Mouse (Mus musculus) erythroblast, embryonic 14.5 days (primary cell): ENCODE data around the gene Dync2li1. TPM values are rescaled to one million over a fixed set of nuclear protein-coding genes. Genes with fewer than 3 reads are reported as not detected.

Experiments
- H3K27me3 ChIP-seq: 2 replicates; pipeline ENCODE4 v1.6.1; 2012; ENCODE audit warnings: inconsistent platforms; ENCODE audit not compliant: control insufficient read depth
- H3K36me3 ChIP-seq: 2 replicates; pipeline ENCODE4 v1.6.1; 2012; ENCODE audit warnings: mild to moderate bottlenecking, inconsistent platforms; ENCODE audit not compliant: control insufficient read depth
- H3K4me1 ChIP-seq: 2 replicates; pipeline ENCODE4 v1.6.1; 2012; ENCODE audit warnings: inconsistent platforms; ENCODE audit not compliant: control insufficient read depth
- H3K4me3 ChIP-seq: replicated peaks from 2 replicates; pipeline ENCODE3; 2012; ENCODE audit warnings: moderate library complexity, mild to moderate bottlenecking, inconsistent platforms
- H3K9me3 ChIP-seq: 2 replicates; pipeline ENCODE4 v1.6.1; 2012; ENCODE audit warnings: low read length, inconsistent platforms, mixed read lengths; ENCODE audit not compliant: control insufficient read depth
- GATA1 ChIP-seq: IDR thresholded peaks from 2 replicates; pipeline ENCODE4 v1.6.1; 2012; ENCODE audit warnings: low read length, inconsistent platforms, mixed read lengths
- TAL1 ChIP-seq: IDR thresholded peaks from 3 replicates; pipeline ENCODE4 v1.6.1; 2012; ENCODE audit warnings: low read length, inconsistent platforms, mixed read lengths
- polyA plus RNA-seq: library from polyadenylated mRNA; stranded (reverse); fragments of >175 nt; gene quantifications from 2 replicates; pipeline ENCODE4 v1.2.3, GENCODE M21; 2012

The Dync2li1 gene
- polyA plus RNA-seq, 1 experiment = not detected

DNA sequence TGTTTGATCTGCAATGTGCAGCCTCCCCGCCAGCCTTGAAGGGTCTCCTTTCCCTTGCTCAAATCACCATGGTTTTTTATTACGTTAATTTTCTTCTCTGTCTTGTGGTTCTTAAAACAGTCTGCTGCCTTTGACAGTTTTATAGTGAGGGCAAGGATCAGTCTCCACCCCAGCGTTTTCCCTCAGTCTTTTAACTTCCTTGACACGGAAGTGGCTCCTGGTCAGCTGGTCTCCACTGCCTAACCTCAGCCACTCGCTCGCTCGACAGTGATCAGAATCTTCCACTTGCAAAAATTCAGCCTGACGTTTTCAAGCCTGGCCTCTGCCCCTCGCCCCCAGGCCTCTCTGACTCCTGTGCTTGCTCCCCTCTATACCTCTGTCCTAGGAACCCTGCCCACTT is 39.4 kb downstream of the Dync2li1 start:
- no peak overlapping the region for H3K4me3 ChIP-seq
- H3K4me1 ChIP-seq = no peaks in the 10 kb centered on the region
- no peaks in the 10 kb centered on the region; the same call in 1 of the 2 replicates for H3K9me3 ChIP-seq
- H3K27me3 ChIP-seq = no peaks in the 10 kb centered on the region
- TF ChIP-seq TAL1 (no peak), GATA1 (no peak)
- no peaks in the 10 kb centered on the region for H3K36me3 ChIP-seq

GRCm38 (mm10) chr17:84667848-84668247 is 41.6 kb downstream of the Dync2li1 start:
- no peaks in the 10 kb centered on the region for H3K27me3 ChIP-seq
- no peaks in the 10 kb centered on the region; the same call in 1 of the 2 replicates for H3K9me3 ChIP-seq
- H3K36me3 ChIP-seq = no peaks in the 10 kb centered on the region
- TF ChIP-seq GATA1 (no peak), TAL1 (no peak)
- no peak overlapping the region for H3K4me3 ChIP-seq
- H3K4me1 ChIP-seq = no peaks in the 10 kb centered on the region

DNA sequence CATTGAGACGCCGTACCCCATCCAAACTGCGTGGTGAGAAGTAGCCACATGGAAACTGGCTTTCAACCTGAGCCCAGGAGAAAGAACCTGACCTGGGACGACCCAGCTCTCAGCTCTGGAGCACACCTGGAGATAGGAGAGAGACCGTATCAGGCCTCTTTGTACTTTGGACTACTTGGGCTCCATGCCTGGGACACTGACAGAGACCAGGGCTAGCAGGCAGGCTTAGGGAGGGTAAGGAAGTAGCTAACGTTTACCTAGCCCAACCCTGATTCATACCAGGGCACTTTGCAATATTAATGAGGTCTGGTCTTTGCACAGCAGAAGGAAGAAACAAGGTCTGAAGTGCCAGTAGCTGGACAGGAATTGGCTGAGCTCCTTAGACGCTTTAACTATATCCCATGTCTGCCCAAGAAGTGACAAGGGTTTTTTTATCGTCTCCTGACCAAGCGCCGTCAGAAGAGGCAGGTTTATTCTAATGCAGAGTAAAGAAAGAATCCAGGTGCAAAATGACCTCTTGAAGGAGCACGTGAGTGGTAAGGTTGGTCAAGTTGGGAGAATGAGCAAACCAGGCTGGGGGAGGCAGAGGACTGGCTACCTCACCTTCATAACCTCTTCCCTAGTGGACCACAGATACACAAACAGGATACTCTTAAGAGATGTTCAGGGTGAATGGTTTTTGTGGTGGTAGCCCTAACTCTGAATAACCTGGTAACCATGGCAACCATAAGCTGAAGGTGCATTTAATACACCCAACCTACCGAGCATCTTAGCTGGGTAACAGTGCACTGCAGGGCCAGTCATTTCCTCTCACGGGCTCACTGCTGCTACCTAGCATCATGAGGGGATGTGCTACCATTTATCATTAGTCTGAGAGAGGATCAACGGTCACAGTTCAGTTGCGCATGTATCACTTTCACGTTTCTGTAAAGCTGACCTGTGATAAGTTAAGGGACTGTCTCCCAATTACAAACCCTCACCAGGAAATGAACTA is 46.4 kb downstream of the Dync2li1 start:
- Histone ChIP-seq H3K4me1 (no peaks in the 10 kb centered on the region), H3K4me3 (no peak overlapping the region), H3K36me3 (no peaks in the 10 kb centered on the region), H3K27me3 (peaks cover 19% of the 10 kb centered on the region), H3K9me3 (no peaks in the 10 kb centered on the region)
- TF ChIP-seq GATA1 = no peak
- no peak for TF ChIP-seq TAL1

GRCm38 (mm10) chr17:84674048-84674447 is 47.8 kb downstream of the Dync2li1 start:
- no peak for TF ChIP-seq GATA1
- TF ChIP-seq TAL1 = no peak
- H3K27me3 ChIP-seq = peaks cover 20% of the 10 kb centered on the region
- no peak overlapping the region for H3K4me3 ChIP-seq
- no peaks in the 10 kb centered on the region for H3K36me3 ChIP-seq
- H3K4me1 ChIP-seq = no peaks in the 10 kb centered on the region
- no peaks in the 10 kb centered on the region for H3K9me3 ChIP-seq

DNA sequence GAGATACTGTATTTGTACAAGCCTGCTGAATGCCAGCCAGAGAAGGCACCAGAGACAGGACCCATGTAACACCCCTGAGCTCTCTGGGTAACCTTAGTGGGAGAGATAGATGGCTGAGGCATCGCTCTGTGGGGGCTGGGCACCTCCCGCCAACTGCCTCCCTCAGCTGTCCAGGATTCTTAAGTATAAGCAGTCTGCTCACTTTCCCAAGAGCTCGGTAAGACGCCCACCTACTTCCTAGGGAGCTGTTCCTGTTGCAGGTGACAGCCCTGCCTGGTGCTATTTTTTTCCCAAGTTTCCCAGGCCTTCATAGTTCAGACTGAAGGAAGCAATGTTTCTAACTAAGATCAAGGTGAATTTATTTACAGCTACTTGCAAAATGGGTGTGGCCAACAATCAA is 48.9 kb downstream of the Dync2li1 start:
- Histone ChIP-seq H3K4me1 (no peaks in the 10 kb centered on the region), H3K4me3 (no peak overlapping the region), H3K27me3 (peaks cover 20% of the 10 kb centered on the region), H3K9me3 (no peaks in the 10 kb centered on the region), H3K36me3 (no peaks in the 10 kb centered on the region)
- TF ChIP-seq TAL1 = no peak
- TF ChIP-seq GATA1 = no peak

- Histone ChIP-seq H3K9me3 (no peaks in the 10 kb centered on the region), H3K4me1 (no peaks in the 10 kb centered on the region), H3K27me3 (peaks cover 20% of the 10 kb centered on the region), H3K36me3 (no peaks in the 10 kb centered on the region), H3K4me3 (no peak within 1 kb of the TSS)
- TF ChIP-seq GATA1 (no peak), TAL1 (no peak)
These were observed 49.7 kb downstream of the Dync2li1 start, which contains the start of gene Abcg8 for GRCm38 (mm10) chr17:84675951-84676366. TSS of gene Abcg8 (plus strand) at chr17:84676302.

GRCm38 (mm10) chr17:84677595-84677994 is 51.3 kb downstream of the Dync2li1 start:
- Histone ChIP-seq H3K36me3 (no peaks in the 10 kb centered on the region), H3K4me1 (no peaks in the 10 kb centered on the region), H3K4me3 (no peak overlapping the region), H3K9me3 (no peaks in the 10 kb centered on the region), H3K27me3 (peaks cover 20% of the 10 kb centered on the region)
- TF ChIP-seq GATA1 = no peak
- no peak for TF ChIP-seq TAL1

DNA sequence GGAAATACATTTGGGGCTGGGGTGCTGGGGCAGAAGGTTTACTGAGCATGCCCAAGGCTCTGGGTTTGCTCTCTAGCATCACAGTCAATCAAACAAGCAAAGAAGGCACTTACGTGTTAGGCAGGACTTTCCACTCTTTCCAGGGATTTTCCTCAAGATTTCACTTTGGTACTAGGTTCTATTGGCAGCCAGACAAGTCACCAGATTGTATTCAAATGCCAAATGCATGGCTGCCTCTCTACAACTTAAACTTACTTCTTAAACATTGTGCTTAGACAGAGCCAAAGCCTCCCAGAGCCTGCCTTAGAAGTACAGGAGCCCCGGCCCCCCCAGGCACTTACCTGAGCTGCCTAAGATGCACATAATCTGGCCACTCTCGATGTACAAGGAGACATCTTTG is 55.4 kb downstream of the Dync2li1 start:
- TF ChIP-seq GATA1 (no peak), TAL1 (no peak)
- Histone ChIP-seq H3K27me3 (peaks cover 5% of the 10 kb centered on the region; the same call in 1 of the 2 replicates), H3K4me3 (no peak overlapping the region), H3K36me3 (no peaks in the 10 kb centered on the region), H3K9me3 (no peaks in the 10 kb centered on the region), H3K4me1 (no peaks in the 10 kb centered on the region; the same call in 1 of the 2 replicates)

DNA sequence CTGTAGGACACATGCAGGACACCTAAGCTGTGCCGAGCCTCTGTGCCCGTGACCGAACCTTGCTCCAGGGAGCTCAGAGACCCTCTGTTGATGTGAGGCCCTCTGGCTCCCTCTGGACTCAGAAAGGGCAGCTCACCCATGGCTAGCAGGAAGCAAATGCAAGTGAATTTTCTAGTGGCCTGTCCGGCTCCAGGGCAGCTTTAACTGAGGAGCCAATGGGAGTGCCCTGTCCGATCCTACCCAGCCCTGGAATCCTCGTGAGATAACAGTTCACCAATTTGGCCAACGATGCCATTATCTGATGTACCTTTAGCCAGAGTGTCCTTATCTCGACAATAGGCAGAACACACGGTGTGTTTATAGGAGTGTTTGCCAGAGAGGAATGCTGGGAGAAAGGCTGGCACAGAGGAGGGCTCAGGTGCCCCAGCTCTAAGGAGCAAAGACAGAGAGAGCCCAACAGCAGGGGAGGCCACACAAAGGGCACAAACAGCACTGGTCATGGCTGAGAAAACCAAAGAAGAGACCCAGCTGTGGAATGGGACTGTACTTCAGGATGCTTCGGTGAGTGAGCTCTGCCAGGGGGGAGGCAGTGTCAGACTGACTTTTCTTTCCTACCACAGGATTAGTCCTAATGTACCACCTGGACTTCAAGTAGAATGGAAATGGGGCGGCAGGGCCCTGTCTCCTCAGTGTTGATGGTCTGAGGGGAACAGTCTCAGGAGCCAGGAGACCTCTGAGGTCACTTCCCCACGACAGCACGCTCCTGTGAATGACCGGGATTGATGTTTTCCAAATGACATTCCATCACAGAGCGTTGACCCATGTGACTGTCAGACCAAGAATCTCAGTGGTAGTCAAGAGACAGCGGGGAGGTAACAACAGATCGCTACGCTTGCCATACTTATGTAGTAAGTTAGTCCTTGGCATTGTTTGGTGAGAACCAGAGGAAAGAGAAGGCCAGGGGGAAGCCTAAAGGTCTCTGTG is 56.7 kb downstream of the Dync2li1 start, which contains the start of gene Abcg5:
Gene Abcg5, minus strand, starts transcription at position 278 of the 984 bp plus-strand sequence.
- H3K4me3 ChIP-seq = no peak within 1 kb of the TSS
- no peaks in the 10 kb centered on the region for H3K27me3 ChIP-seq
- H3K36me3 ChIP-seq = no peaks in the 10 kb centered on the region
- no peaks in the 10 kb centered on the region; the same call in 1 of the 2 replicates for H3K4me1 ChIP-seq
- no peaks in the 10 kb centered on the region for H3K9me3 ChIP-seq
- no peak for TF ChIP-seq GATA1
- TF ChIP-seq TAL1 = no peak
